Mouse (Mus musculus): Measurements from ENCODE around the gene A230050P20Rik.

DNA sequence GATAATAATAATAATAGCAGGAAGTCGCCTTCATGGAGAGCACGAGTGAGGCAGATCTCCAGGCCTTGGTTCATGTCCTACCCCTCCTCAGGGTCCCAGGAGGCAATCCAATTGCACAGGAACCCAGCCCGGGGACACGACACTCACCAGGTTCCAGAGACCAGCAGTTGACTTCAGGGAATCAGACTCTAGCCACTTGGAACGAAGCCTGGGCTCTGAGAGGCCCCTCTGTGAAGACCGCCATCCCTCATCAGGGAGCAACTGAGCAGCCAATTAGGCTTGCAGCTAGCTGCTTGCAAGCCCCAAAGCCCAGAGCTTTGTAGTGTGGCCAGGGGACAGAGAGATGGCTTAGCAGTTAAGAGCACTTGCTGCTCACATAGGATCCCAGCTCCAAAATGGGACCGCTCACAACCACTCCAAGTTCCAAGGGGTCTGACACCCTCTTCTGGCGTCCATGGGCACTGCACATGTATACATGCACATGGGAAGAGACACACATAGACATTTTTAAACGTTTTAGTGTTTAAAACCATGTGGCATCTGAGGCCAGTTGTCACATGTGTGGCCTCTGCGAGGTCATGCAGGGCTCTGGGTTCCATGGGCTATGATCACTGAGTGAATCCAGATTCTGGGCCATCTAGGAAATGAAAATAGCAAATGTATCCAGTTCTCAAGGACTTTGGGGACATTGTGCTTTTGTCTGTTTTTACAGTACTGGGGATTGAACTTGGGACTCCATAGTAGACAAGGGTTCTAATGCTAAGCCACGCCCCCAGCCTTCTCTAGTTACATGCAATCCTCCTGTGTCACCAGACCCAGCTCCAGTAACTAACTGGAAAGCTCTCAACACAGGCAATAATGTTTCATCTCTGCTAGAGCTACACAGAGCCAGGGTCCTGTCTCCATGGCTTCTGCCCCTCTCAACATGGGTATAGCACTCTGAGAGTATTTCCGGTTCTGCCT, 2.0 kb downstream of the A230050P20Rik start:
- no peak for TF ChIP-seq POLR2A (IDR thresholded peaks at IDR 0.05; ENCODE audit: low read depth, low read length)
- TF ChIP-seq CTCF (IDR thresholded peaks at IDR 0.05; ENCODE audit: extremely low read depth, insufficient read depth, insufficient read length, insufficient replicate concordance), result no peak
